Mouse (Mus musculus): ENCODE results near the gene Secisbp2l. TPM values are rescaled to one million over a fixed set of nuclear protein-coding genes. Genes with fewer than 3 reads are reported as not detected.

Gene Secisbp2l
- total RNA-seq, 2 experiments from 2014 or later: 114 to 121 TPM

- no peak for DNase-seq (ENCODE audit: low spot score in 2 of 2)
Measured at GRCm38 (mm10) chr2:125785021-125785420, 2.4 kb upstream of the Secisbp2l start.

GRCm38 (mm10) chr2:125784392-125784791, 1.7 kb upstream of the Secisbp2l start:
- no peak for DNase-seq (ENCODE audit: low spot score in 2 of 2)

- DNase-seq (ENCODE audit: low spot score in 2 of 2): no peak
Measured at GRCm38 (mm10) chr2:125783868-125784267, 1.2 kb upstream of the Secisbp2l start.

GRCm38 (mm10) chr2:125781978-125782718, 522 bp downstream of the Secisbp2l start:
- peak in 1 of 2 experiments; percentile 12 for DNase-seq (ENCODE audit: low spot score in 2 of 2)

GRCm38 (mm10) chr2:125781006-125781405, 1.7 kb downstream of the Secisbp2l start:
- no peak for DNase-seq (ENCODE audit: low spot score in 2 of 2)

- no peak for DNase-seq (ENCODE audit: low spot score in 2 of 2)
Measured at GRCm38 (mm10) chr2:125778380-125778779, 4.3 kb downstream of the Secisbp2l start.

- DNase-seq (ENCODE audit: low spot score in 2 of 2): no peak
Measured at GRCm38 (mm10) chr2:125777018-125777417, 5.7 kb downstream of the Secisbp2l start.

- no peak for DNase-seq (ENCODE audit: low spot score in 2 of 2)
Measured at GRCm38 (mm10) chr2:125775661-125776060, 7.0 kb downstream of the Secisbp2l start.

GRCm38 (mm10) chr2:125774846-125775245, 7.8 kb downstream of the Secisbp2l start:
- no peak for DNase-seq (ENCODE audit: low spot score in 2 of 2)

- DNase-seq (ENCODE audit: low spot score in 2 of 2): no peak
Measured at GRCm38 (mm10) chr2:125765029-125765428, 17.6 kb downstream of the Secisbp2l start.

- no peak for DNase-seq (ENCODE audit: low spot score in 2 of 2)
Measured at GRCm38 (mm10) chr2:125764531-125764930, 18.1 kb downstream of the Secisbp2l start.

GRCm38 (mm10) chr2:125749330-125749729, 33.3 kb downstream of the Secisbp2l start:
- peak in 1 of 2 experiments; percentile 40 for DNase-seq (ENCODE audit: low spot score in 2 of 2)

GRCm38 (mm10) chr2:125739338-125739737, 43.3 kb downstream of the Secisbp2l start:
- DNase-seq (ENCODE audit: low spot score in 2 of 2): no peak

- no peak for DNase-seq (ENCODE audit: low spot score in 2 of 2)
Measured at GRCm38 (mm10) chr2:125738718-125739117, 44.0 kb downstream of the Secisbp2l start.

GRCm38 (mm10) chr2:125736025-125736343, 46.7 kb downstream of the Secisbp2l start:
- DNase-seq (ENCODE audit: low spot score in 2 of 2): no peak

GRCm38 (mm10) chr2:125735333-125736024, 47.2 kb downstream of the Secisbp2l start:
- DNase-seq (ENCODE audit: low spot score in 2 of 2): no peak

- DNase-seq (ENCODE audit: low spot score in 2 of 2): no peak
Measured at GRCm38 (mm10) chr2:125734741-125735140, 47.9 kb downstream of the Secisbp2l start.

- peak; percentile 94 for DNase-seq (ENCODE audit: low spot score in 2 of 2)
Measured at GRCm38 (mm10) chr2:125731763-125732560, 50.7 kb downstream of the Secisbp2l start.

- no peak for DNase-seq (ENCODE audit: low spot score in 2 of 2)
Measured at GRCm38 (mm10) chr2:125724546-125725114, 58.0 kb downstream of the Secisbp2l start.

GRCm38 (mm10) chr2:125724086-125724430, 58.6 kb downstream of the Secisbp2l start, which contains the start of gene Shc4:
Gene Shc4 (minus strand): TSS chr2:125724148.
- no peak for DNase-seq (ENCODE audit: low spot score in 2 of 2)

GRCm38 (mm10) chr2:125723408-125724085, 59.1 kb downstream of the Secisbp2l start:
- peak; percentile 41 for DNase-seq (ENCODE audit: low spot score in 2 of 2)

Data from layer of hippocampus, postnatal 14 days (tissue).